Mouse (Mus musculus) fat pad, adult 2 months (tissue): ENCODE results near the gene Mcm3.

Source experiments
- DNase-seq: peaks from one replicate; pipeline ENCODE4 v3.0.0-alpha.2; 2011; ENCODE audit warnings: low read depth, low spot score; ENCODE audit errors: extremely low read depth

Gene Mcm3

DNA sequence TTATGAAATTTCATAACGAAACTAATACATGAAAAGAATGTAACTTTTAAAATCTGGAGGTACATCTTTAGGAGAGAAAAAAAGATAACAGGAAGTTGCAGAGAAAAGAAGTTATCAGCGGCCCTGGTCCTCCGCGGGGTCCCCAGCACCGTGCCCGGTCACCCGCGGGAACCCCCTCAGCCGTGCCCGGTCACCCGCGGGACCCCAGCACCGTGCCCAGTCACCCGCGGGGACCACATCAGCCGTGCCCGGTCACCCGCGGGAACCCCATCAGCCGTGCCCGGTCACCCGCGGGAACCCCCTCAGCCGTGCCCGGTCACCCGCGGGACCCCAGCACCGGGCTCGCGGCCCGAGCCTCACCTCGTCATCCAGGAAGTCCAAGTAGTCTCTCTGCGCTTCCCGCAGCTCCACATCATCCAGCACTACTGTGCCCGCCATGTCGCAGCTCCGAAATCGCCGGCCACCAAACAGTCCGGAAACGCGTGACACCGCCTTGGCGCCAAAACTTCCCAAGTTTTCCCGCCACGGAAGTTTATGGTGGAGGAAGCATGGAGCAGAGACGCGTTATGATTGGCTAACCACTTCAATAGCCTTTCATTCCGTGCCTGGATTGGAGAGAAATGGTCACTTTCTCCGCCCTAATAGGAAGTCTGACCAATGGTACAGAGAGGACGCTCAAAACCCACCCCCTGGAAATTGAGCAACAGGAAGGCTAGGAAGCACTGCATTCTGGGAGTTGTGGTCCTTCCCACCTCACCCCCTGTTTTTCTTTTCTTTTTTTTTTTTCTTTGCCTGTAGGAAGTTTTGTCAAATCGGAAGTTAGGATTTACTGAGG lies at the start of gene Mcm3:
Gene Mcm3 (minus strand): TSS at position 542 of the 835 bp plus-strand sequence.
- DNase-seq = peak; percentile 88

DNA sequence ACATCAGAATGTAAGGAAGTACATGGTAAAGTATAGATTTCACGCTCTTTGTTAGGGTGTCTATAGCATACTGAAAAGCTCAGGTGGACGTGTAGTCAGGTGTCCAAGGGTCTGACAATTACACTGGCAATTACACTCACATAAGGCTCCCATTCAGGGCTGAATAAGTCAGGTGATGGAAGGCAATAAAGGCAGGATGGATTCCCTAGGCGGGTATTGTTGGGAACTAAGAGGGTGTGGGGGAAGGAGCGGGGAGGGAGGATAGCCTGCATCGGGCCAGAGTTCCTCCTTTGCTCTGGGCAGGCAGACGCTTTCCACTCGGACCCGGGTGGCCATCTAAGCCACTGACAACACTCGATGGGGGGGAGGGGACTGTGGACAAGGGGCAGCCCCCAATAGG lies 47.9 kb upstream of the Mcm3 start:
- no peak for DNase-seq

DNA sequence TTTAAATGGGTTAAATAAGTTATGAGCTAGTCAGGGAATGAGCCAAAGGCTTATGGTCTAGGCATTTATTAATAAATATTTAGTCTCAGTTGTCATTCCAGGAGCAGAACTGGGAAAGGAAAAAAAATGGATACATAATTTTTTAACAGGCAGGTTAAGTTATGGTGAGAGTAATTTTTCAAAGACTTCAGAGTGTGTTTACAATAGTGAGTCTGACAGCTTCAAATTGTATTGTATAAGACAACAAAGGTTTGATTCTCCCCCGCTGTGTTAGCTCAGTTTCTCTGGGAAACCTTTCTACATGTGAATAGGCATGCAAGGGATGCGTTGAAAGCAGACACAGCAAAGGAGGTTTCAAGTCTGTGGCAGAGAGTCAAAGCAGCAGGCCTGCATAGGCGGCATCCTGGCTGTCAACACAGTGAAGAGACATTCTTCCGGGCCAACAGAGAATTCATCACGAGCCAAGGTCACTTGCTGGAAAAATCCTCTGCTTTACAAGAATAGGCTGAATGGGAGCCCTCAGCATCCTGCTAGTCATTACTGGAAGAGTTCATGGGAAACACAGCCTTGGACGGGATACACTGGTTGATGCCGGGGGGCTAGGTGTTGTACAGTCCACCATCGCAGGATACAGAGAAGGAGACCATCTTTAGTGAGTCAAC lies 47.3 kb upstream of the Mcm3 start:
- no peak for DNase-seq

GRCm38 (mm10) chr1:20863452-20864172 lies 43.5 kb upstream of the Mcm3 start:
- DNase-seq = no peak

GRCm38 (mm10) chr1:20861865-20862264 lies 41.8 kb upstream of the Mcm3 start:
- no peak for DNase-seq

- no peak for DNase-seq
Measured at GRCm38 (mm10) chr1:20860775-20861174, 40.7 kb upstream of the Mcm3 start.

DNA sequence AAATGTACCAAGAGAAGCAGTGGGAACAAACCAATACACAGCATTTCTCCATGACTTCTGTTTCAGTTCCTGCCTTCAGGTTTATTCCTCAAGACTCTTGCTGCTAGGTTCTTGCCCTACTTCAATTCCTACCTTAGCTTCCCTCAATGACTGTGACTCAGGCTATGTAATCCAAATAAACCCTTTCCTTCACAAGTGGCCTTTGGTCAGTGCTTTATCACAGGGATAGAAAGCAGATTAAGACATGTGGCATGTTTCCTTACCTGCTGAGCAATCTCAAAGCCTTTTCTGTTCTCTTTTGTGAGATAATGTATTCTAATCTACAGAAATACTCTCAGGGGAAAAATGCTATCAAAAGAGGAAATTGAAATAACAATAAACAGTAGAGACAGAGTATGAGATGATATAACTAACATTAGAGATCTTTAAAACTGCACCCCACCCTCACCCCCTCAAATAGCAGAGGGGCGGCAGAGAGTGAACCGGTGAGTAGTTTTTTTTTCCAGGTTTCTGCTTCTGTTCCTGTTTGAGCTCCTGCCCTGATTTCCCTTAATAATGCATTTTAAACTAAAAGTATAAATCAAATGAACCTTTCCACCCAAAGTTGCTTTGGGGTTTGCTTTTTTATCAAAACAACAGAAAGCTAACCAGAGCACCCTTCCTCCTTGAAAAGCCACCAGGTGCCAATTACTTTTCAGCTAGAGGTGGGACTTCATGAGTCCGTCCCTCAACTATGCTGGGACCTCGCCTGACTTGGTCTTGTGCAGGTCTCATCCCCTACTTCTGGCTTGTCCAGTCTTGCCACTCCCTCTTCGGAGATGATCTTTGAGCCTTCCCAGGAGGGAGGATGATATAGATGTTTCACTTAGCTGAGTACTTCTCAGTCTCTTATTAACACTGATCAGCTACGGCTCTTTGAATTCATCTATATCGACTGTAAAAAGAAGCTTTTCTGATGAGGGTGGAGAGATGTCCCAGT lies 37.1 kb upstream of the Mcm3 start:
- DNase-seq = no peak

- no peak for DNase-seq
Measured at GRCm38 (mm10) chr1:20839911-20840310, 19.8 kb upstream of the Mcm3 start.

- DNase-seq = no peak
Measured at GRCm38 (mm10) chr1:20836551-20837125, 16.5 kb upstream of the Mcm3 start.

GRCm38 (mm10) chr1:20833141-20833511 lies 13.0 kb upstream of the Mcm3 start:
- no peak for DNase-seq

- no peak for DNase-seq
Measured at GRCm38 (mm10) chr1:20832473-20833140, 12.5 kb upstream of the Mcm3 start.

DNA sequence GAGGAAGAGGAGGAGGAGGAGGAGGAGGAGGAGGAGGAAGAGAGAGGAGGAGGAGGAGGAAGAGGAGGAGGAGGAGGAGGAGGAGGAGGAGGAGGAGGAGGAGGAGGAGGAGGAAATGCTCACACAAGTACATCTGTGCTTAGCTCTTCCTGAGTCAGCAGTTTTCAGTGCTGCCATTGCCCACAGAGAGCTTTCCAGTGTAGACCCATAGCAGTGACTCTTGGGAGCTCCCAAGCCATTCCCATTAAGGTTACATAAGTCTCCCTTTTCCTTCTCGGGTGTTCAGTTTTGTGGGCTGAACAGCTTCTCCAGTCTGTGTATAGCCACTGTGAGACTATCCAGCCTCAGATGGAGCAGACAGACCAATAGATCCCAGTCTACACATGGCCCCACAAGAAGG lies 10.4 kb upstream of the Mcm3 start:
- no peak for DNase-seq

GRCm38 (mm10) chr1:20828061-20828460 lies 7.9 kb upstream of the Mcm3 start:
- DNase-seq = no peak

- DNase-seq = no peak
Measured at GRCm38 (mm10) chr1:20825036-20825435, 4.9 kb upstream of the Mcm3 start.

- DNase-seq = no peak
Measured at GRCm38 (mm10) chr1:20823906-20824305, 3.8 kb upstream of the Mcm3 start.

- DNase-seq = no peak
Measured at GRCm38 (mm10) chr1:20823471-20823870, 3.4 kb upstream of the Mcm3 start.

- no peak for DNase-seq
Measured at GRCm38 (mm10) chr1:20820959-20821358, 847 bp upstream of the Mcm3 start.

GRCm38 (mm10) chr1:20817596-20817995 lies 2.5 kb downstream of the Mcm3 start:
- no peak for DNase-seq

GRCm38 (mm10) chr1:20817172-20817571 lies 2.9 kb downstream of the Mcm3 start:
- DNase-seq = no peak

DNA sequence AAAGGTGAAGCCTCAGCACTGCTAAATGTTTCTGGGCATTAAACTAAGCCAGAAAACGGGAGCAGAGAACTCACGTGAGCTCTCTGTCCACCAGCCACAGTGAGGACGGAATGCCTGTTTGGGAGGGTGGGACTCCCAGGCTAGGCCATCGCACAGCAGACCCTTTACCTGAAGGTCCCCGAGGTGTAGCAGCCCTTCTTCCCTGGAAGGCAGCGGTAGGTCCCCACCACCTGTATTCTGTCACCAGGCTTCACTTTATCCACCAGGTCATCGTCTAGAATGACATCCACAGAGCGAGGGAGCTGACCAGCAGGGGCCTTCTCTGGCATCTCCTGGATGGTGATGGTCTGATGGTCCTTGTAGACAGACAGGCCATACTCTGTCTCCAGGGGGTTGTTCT lies 5.6 kb downstream of the Mcm3 start:
- DNase-seq = no peak
